Mouse (Mus musculus) bone marrow macrophage, adult 2 months (primary cell): ENCODE measurements around the gene Hist1h4i.

Source experiments
- CTCF ChIP-seq: IDR thresholded peaks from 2 replicates; pipeline ENCODE4 v1.5.1; 2012; ENCODE audit warnings: low read depth, mild to moderate bottlenecking, low read length, moderate library complexity
- POLR2A ChIP-seq: IDR thresholded peaks from 2 replicates; pipeline ENCODE4 v1.6.1; 2012; ENCODE audit warnings: mild to moderate bottlenecking, low read depth, low read length, borderline replicate concordance

GRCm38 (mm10) chr13:22021581-22021980, 19.6 kb downstream of the Hist1h4i start:
- TF ChIP-seq CTCF (no peak), POLR2A (no peak)
